Mouse (Mus musculus): Measurements from ENCODE around the gene Arhgdig. TPM values are rescaled to one million over a fixed set of nuclear protein-coding genes. Genes with fewer than 3 reads are reported as not detected.
A peak's percentile ranks its signal among the peaks of the same experiment; 100 is the strongest.

Arhgdig gene
- total RNA-seq (2012; rRNA removed) (10.1 and 10.3 TPM in 2 replicates), total RNA-seq (2014; rRNA removed) (0.24 TPM in 1 of 2 replicates, not detected in the other), polyA plus RNA-seq (2012; ENCODE audit: insufficient read length, low read depth) (0.60 and 1.6 TPM in 2 replicates)

DNA sequence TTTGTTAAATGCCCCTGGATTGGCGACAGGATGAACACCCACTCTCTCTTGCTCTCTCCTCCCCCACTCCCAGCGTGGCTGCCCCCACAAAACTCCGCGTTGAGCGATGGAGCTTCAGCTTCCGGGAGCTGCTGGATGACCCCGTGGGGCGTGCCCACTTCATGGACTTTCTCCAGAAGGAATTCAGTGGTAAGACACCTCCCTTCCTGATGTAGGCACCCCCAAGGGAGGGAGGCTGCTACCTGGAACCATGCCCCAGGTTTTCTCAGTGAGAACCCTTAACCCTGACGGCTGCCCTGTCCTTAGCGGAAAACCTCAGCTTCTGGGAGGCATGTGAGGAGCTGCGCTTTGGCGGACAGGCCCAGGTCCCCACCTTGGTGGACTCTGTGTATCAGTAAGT lies at the start of gene Arhgdig:
TSS of gene Arhgdig (minus strand) at position 101 of the 400 bp plus-strand sequence.
- TF ChIP-seq BHLHE40 (IDR thresholded peaks at IDR 0.05; ENCODE audit: low read depth, low read length) (no peak), E2F4 (IDR thresholded peaks at IDR 0.05; ENCODE audit: insufficient replicate concordance, low read depth, low read length) (no peak), ZC3H11A (IDR thresholded peaks at IDR 0.05; ENCODE audit: low read depth, low read length) (no peak), KAT2A (IDR thresholded peaks at IDR 0.05; ENCODE audit: insufficient replicate concordance, low read length) (no peak), MXI1 (IDR thresholded peaks at IDR 0.05; ENCODE audit: low read depth, low read length) (no peak), NRF1 (IDR thresholded peaks at IDR 0.05; ENCODE audit: low read depth, low read length) (no peak), ZMIZ1 (IDR thresholded peaks at IDR 0.05; ENCODE audit: low read depth, low read length) (no peak), CTCF (conservative IDR thresholded peaks at IDR 0.05 in 1 of 2, IDR thresholded peaks at IDR 0.05 in 1 of 2; ENCODE audit: low read depth in 2 of 2, low read length in 2 of 2) (no peak), JUND (conservative IDR thresholded peaks at IDR 0.05; ENCODE audit: low read depth, low read length) (no peak), MAX (IDR thresholded peaks at IDR 0.05; ENCODE audit: low read length) (no peak), TBP (conservative IDR thresholded peaks at IDR 0.05; ENCODE audit: low read depth, low read length) (no peak), SMC3 (IDR thresholded peaks at IDR 0.05; ENCODE audit: low read depth, low read length) (no peak), SIN3A (IDR thresholded peaks at IDR 0.05; ENCODE audit: low read length) (no peak), HCFC1 (IDR thresholded peaks at IDR 0.05; ENCODE audit: low read depth, low read length) (no peak)
- Histone ChIP-seq H3K36me3 (replicated peaks in 1 of 2; ENCODE audit: control insufficient read depth in 1 of 2, insufficient read depth in 1 of 2, low read length in 1 of 2) (peaks cover 0 to 2% of the 10 kb centered on the region in 2 experiments), H3K4me3 (replicated peaks in 1 of 3; ENCODE audit: low read depth in 2 of 3, low read length in 2 of 3, poor library complexity in 1 of 3) (no peak within 1 kb of the TSS), H3K4me1 (ENCODE audit: control insufficient read depth in 1 of 2, insufficient read depth in 2 of 2) (peaks cover 5 to 8% of the 10 kb centered on the region in 2 experiments; a peak in 3 of 4 replicates), H3K4me2 (ENCODE audit: insufficient read depth, low read depth, poor library complexity, severe bottlenecking) (no peak within 1 kb of the TSS), H3K9me3 (replicated peaks; ENCODE audit: low read length) (no peaks in the 10 kb centered on the region), H3K27me3 (replicated peaks) (peaks cover 51% of the 10 kb centered on the region), H3K79me2 (replicated peaks; ENCODE audit: control insufficient read depth, extremely low read depth, insufficient read depth, poor library complexity, severe bottlenecking) (no peaks in the 10 kb centered on the region), H3K9ac (ENCODE audit: insufficient read depth, low read depth) (no peak within 1 kb of the TSS), H3K27ac (ENCODE audit: insufficient read depth, low read depth) (no peak within 1 kb of the TSS)
- dilution Hi-C loops (cut with MboI; ENCODE audit: extremely low pct_ligation_motif_present, extremely low pct_unique_long_range_greater_than_20kb, low sequenced_read_pairs), result no loop called here
- in situ Hi-C loops (cut with MboI; ENCODE audit: low pct_ligation_motif_present, low pct_unique_long_range_greater_than_20kb, low sequenced_read_pairs), result no loop called here
- no peak for DNase-seq (ENCODE audit: extremely low read depth)

DNA sequence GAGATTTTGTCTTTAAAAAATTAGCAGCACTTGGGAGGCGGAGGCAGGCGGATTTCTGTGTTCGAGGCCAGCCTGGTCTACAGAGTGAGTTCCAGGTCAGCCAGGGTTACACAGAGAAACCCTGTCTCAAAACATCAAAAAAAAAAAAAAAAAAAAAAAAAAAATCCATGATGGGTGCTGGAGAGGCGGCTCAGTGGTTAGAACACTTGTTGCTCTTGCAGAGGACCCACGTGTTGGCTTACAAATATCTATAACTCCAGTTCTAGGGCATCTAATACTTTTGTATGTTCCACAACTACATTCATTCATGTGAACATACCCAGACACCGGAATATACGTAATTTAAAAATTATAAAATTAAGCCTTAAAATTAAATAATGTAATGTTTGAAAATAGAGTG lies 47.7 kb upstream of the Arhgdig start:
- no peak for DNase-seq (ENCODE audit: extremely low read depth)
- H3K79me2 ChIP-seq (replicated peaks; ENCODE audit: control insufficient read depth, extremely low read depth, insufficient read depth, poor library complexity, severe bottlenecking), result peaks cover 51% of the 10 kb centered on the region
- no peaks in the 10 kb centered on the region for H3K27me3 ChIP-seq (replicated peaks)
- TF ChIP-seq USF1 (IDR thresholded peaks at IDR 0.05; ENCODE audit: low read depth, low read length) (no peak), CHD2 (IDR thresholded peaks at IDR 0.05; ENCODE audit: low read length) (no peak), ZNF384 (IDR thresholded peaks at IDR 0.05; ENCODE audit: low read depth, low read length) (peak; percentile 63), MYC (IDR thresholded peaks at IDR 0.05; ENCODE audit: low read depth, low read length) (no peak)
- peaks cover 25 to 47% of the 10 kb centered on the region in 2 experiments for H3K36me3 ChIP-seq (replicated peaks in 1 of 2; ENCODE audit: control insufficient read depth in 1 of 2, insufficient read depth in 1 of 2, low read length in 1 of 2)
- H3K9me3 ChIP-seq (replicated peaks; ENCODE audit: low read length), result no peaks in the 10 kb centered on the region
- dilution Hi-C loops (cut with MboI; ENCODE audit: extremely low pct_ligation_motif_present, extremely low pct_unique_long_range_greater_than_20kb, low sequenced_read_pairs) (no loop called here), in situ Hi-C loops (cut with MboI; ENCODE audit: low pct_ligation_motif_present, low pct_unique_long_range_greater_than_20kb, low sequenced_read_pairs) (no loop called here)
- H3K4me3 ChIP-seq (replicated peaks in 1 of 3; ENCODE audit: low read depth in 2 of 3, low read length in 2 of 3, poor library complexity in 1 of 3), result no peak overlapping the region
- H3K4me1 ChIP-seq (ENCODE audit: control insufficient read depth in 1 of 2, insufficient read depth in 2 of 2), result peaks cover 2 to 17% of the 10 kb centered on the region in 2 experiments; a peak in 3 of 4 replicates
- H3K9ac ChIP-seq (ENCODE audit: insufficient read depth, low read depth), result no peak overlapping the region
- H3K4me2 ChIP-seq (ENCODE audit: insufficient read depth, low read depth, poor library complexity, severe bottlenecking), result no peak overlapping the region
- H3K27ac ChIP-seq (ENCODE audit: insufficient read depth, low read depth), result no peak overlapping the region
